Mouse (Mus musculus) erythroid progenitor cell, adult 5-6 weeks (primary cell): ENCODE data around the gene Cdc42ep4. TPM values are rescaled to one million over a fixed set of nuclear protein-coding genes. Genes with fewer than 3 reads are reported as not detected.

Source experiments
- ATAC-seq: replicated peaks from 2 replicates; pipeline ENCODE4 v1.8.0; 2016; ENCODE audit warnings: moderate number of reproducible peaks, mild to moderate bottlenecking, moderate TSS enrichment, inconsistent platforms; ENCODE audit not compliant: poor library complexity, low FRiP score, severe bottlenecking
- total RNA-seq, 2 experiments: library from RNA; stranded (forward) in 1 of 2; stranded (reverse) in 1 of 2; fragments of 150-400 nt in 1 of 2; fragments of 186-747, 209-891 nt in 1 of 2; gene quantifications; 2 replicates each; pipeline versions ENCODE4 v1.2.3 to v1.2.4; 2015 to 2017; ENCODE audit warnings: low replicate concordance in 2 of 2

Gene Cdc42ep4
- total RNA-seq, 2 experiments from 2014 or later: 18.0 to 31.3 TPM

DNA sequence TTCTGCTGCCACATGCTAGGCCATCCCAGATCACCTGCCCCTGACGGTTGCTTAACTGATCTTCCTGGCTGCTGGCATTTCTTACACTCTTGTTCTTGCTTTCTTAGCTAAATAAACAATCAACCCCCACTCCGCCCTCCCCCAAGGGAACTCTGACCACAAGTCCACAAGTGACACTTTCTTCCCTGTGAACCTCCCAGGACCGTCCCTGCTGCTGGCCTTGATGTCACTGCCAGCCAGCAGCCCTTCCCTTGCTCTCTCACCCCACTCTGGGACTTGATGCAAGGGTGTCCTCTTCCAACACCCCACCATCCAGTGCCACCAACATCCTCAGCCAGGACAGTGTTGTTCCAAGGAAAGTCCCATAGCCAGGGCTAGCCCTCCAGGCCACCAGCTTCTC lies 20.8 kb downstream of the Cdc42ep4 start:
- ATAC-seq: no peak

- ATAC-seq: no peak
These were observed 21.8 kb downstream of the Cdc42ep4 start for GRCm38 (mm10) chr11:113729917-113730316.

DNA sequence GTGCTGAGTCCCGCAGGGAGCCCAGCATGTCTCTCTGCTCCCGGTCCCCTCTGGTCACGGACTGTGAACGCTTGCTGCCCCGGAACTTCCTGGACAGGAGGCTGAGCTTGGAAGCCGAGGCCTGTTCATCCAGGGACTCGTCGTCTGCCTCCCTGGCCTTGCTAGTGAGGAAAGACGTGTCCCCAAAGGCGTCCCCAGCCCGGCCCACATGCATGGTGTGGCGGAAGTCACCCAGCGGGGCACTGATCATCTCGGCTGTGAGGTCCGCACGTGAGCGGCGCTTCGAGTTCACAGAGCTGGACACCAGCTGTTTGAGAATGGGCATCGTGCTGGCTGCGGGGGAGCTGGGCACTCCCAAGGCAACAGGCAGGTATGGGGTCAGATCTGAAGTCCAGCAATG lies 22.4 kb downstream of the Cdc42ep4 start:
- ATAC-seq: no peak

- 0 out of 2 replicates have a peak, but pooled peaks have one; percentile 17 for ATAC-seq
These were observed 23.7 kb downstream of the Cdc42ep4 start for GRCm38 (mm10) chr11:113727992-113728391.

DNA sequence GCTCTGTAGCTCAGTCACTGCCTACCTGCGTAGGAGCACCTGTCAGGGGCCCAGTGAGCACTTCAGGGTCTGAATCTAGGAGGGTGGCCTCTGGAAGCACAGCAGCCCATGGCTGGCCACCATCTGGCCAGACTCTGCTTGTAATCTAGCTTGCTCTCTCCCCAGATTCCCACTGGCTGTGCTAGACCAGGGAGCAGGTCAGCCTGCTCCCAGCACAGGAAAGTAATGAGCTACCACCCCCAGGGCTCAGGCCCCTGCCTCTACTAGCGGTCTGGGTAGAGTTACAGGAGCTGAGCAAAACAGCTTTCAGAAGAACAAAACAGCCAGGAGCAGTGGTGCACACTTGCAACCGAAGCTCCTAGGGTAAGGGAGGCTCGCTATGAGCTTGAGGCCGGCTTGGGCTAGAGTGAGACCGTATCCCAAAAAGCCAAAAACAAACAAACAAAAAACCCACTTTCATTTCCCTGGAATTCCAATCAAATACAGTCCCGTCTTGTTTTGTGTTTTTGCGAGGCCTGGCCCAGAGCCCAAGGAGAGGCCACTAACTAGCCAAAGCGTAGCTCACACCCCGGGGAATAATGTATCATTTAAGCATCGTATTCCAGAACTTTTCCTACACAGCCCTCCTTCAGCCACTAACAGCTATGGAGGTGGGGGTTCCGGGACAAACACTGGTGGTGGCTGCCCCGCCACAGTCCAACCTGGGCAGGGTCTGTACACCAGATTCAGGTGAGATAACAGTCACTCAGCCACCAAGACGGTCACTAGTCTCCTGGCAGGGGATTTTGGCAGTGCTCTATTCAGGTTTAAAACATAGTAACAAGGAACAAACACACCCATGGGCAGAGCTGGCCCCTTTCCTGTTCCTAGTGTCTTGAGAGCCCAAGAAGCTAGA lies 24.4 kb downstream of the Cdc42ep4 start:
- ATAC-seq: no peak

GRCm38 (mm10) chr11:113725235-113726048 lies 26.2 kb downstream of the Cdc42ep4 start:
- no peak for ATAC-seq

- no peak for ATAC-seq
These were observed 29.1 kb downstream of the Cdc42ep4 start for GRCm38 (mm10) chr11:113722405-113723090.

DNA sequence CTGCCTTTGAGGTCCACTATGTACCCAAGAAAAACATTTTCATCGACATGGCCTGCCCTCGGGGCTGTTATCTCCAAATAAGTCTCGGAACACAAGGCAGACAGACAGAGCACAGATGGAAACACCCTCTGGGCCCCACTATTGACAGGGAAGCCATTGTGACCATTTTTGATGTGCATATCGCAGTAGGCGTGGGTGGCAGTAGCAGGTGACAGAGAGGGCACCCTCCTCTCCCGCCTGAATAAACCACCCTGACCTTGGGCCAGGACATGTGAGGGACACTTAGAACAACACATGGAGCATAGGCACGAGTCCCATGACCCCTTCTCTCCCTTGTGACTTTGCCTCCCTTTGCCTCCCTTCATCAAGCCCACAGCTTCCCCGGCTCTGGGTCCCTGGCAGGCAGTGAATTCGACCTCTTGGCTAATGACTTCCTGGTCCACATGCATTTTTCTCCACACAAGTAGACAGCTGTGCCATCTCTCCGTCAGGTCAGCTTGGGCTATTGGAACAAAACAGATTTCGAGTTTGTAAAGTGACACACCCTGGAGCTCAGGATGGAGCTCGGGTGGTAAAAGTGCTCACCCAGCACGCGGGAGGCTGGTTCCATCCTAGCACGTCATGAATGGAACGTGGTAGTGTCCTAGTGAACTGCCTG lies 33.8 kb downstream of the Cdc42ep4 start:
- no peak for ATAC-seq

- ATAC-seq: no peak
These were observed 35.5 kb downstream of the Cdc42ep4 start for GRCm38 (mm10) chr11:113716132-113716531.

GRCm38 (mm10) chr11:113715078-113715674 lies 36.5 kb downstream of the Cdc42ep4 start:
- peak; percentile 67 for ATAC-seq

- ATAC-seq: no peak
These were observed 40.6 kb downstream of the Cdc42ep4 start for GRCm38 (mm10) chr11:113711061-113711460.

DNA sequence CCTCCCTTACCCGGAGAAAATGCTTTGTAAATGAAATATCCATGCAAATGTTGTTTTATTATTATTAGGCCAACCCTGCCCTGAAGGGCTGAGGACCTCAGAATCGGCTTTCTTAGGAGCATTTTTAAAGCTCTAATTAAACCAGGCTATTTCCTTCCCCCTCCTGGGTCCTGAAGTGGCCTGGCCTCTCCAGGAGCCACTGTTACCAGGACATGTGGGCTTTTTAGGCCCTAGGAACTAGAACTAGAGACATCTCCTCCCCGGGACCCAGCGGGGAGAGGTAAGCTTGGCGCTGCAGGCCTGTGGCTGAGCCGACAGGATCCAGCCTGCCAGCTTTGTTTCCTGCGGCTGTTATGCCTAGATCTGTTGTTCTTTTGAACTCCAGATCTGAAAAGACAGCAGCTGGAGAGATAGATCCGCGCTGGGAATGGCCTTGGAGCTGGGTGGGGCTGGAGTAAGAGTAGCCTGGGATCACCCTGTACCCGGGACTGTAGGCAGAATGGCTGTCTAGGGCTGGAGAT lies 41.4 kb downstream of the Cdc42ep4 start:
- ATAC-seq: no peak

GRCm38 (mm10) chr11:113709731-113710256 lies 41.9 kb downstream of the Cdc42ep4 start, which contains the start of gene Cpsf4l:
TSS of gene Cpsf4l (minus strand) at chr11:113710017.
- ATAC-seq: no peak

DNA sequence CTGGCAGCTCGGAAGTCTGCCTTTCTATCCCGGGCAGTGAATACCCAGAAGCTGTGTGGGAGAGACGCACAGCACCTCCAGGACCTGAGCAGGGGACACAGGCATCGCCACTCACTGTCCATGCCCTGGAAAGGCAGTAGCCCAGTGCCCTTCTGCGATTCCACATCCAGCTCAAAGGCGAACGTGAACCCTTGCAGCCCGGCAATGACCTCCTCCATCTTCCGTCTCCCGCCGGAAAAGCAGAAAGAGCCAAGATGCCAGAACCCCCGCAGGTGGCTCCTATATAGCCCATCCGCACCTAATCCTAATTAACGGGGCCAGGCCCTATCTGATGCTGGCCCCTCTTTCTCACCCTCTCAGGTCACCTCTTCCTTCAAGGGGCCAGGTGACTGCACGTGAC lies 42.4 kb downstream of the Cdc42ep4 start:
- ATAC-seq: 0 out of 2 replicates have a peak, but pooled peaks have one; percentile 26

GRCm38 (mm10) chr11:113708629-113709213 lies 43.0 kb downstream of the Cdc42ep4 start:
- ATAC-seq: no peak

DNA sequence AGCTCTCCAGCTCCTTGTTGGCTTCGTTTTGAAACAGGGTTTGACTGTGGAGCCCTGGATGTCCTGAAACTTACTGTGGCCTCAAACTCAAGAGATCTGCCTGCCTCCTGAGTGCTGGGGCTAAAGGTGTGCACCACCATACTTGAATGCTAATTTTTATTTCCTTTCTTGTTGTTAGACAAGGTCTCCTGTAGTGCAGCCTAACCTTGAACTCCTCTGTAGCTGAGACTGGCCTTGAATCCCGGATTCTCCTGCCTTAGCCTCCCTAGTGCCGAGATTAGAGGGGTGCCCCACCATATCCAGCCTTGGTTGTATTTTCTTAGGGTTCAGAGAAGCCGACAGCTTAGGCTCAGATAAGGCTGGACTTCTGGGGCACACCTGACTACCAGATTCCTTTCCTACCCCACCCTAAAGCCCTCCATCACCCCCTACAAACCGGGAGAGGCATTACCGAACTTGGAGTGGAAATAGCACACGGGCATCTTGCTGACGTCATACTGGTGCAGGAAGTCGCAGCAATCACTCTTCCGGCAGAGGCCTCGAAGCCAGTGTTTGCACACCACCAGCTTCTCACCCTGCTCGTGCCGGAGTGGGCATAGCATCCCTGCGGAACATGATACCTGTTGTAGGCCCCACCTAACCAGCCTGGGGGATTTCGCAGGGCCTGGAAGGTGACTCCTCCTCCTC lies 45.6 kb downstream of the Cdc42ep4 start:
- ATAC-seq: no peak

DNA sequence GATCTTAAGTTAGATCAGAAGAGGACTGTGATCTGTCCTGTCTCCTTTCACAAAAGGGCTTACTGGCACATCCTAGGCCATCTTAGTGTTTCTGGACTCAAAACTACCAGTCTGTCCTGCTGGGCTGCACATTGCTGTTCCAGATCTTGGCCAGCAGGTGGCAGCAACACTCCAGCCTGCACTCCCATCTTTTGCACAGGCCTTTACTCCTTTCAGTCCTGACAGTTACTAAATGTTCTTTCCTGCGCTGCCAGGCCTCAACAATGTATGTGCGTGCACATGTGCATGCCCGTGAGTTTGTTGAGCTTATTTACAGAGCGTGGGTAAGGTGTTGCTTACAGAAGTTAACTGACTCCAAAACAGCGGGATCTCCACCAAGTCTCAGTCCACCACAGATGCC lies 47.9 kb downstream of the Cdc42ep4 start:
- ATAC-seq: peak; percentile 68

DNA sequence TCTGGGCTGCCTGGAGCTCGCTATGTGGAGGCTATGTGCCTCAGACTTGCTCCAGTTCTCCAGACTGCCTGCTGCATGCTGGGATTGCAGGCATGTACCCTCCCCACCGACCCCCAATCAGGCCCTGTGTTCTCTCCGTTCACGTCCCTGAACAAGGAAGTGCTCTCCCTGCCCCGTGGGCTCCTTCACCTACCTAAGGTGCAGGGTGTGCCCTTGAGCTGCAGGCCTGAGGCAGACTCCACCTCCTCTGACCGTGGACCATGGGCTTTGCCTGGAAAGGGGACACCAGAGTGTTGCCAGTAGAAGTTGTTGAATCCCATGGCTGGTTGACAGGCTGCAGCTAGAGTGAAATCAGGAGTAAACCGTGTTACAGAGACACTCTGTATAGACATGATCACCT lies 52.0 kb downstream of the Cdc42ep4 start:
- no peak for ATAC-seq
